Mouse (Mus musculus) embryonic facial prominence, embryonic 15.5 days (tissue): Measurements from ENCODE around the gene Gm3371. TPM values are rescaled to one million over a fixed set of nuclear protein-coding genes. Genes with fewer than 3 reads are reported as not detected.
"Not testable (repeated sequence)": the region's sequence is repeated elsewhere in the genome, so short reads cannot be mapped to it uniquely, and the experiment has no call there.

Experiments used
- ATAC-seq: fragments of 200-750 bp; cut with Nextera tagmentation; 2 replicates; pipeline ENCODE4 v1.8.0; 2017; ENCODE audit warnings: low read depth, moderate TSS enrichment; ENCODE audit not compliant: insufficient number of reproducible peaks, low FRiP score, low TSS enrichment
- H3K27ac ChIP-seq: fragments of 300-500 bp; sonication (generic); replicated peaks from 2 replicates; pipeline ENCODE4 v1.5.1; 2015; ENCODE audit warnings: mild to moderate bottlenecking, inconsistent platforms
- H3K27me3 ChIP-seq: fragments of 300-500 bp; sonication (generic); 2 replicates; pipeline ENCODE4 v1.6.1; 2015; ENCODE audit warnings: inconsistent platforms
- H3K36me3 ChIP-seq: fragments of 300-500 bp; sonication (generic); 2 replicates; pipeline ENCODE4 v1.6.1; 2015; ENCODE audit warnings: mild to moderate bottlenecking, inconsistent platforms
- H3K4me1 ChIP-seq: fragments of 300-500 bp; sonication (generic); 2 replicates; pipeline ENCODE4 v1.6.1; 2015; ENCODE audit warnings: inconsistent platforms
- H3K4me2 ChIP-seq: fragments of 300-500 bp; sonication (generic); replicated peaks from 2 replicates; pipeline ENCODE4 v1.6.1; 2015; ENCODE audit warnings: mild to moderate bottlenecking, inconsistent platforms
- H3K4me3 ChIP-seq: fragments of 300-500 bp; sonication (generic); replicated peaks from 2 replicates; pipeline ENCODE4 v1.5.1; 2015; ENCODE audit warnings: mild to moderate bottlenecking, inconsistent platforms
- H3K9ac ChIP-seq: fragments of 300-500 bp; sonication (generic); 2 replicates; pipeline ENCODE4 v1.6.1; 2015; ENCODE audit warnings: inconsistent platforms
- H3K9me3 ChIP-seq: fragments of 300-500 bp; sonication (generic); replicated peaks from 2 replicates; pipeline ENCODE4 v1.6.1; 2016; ENCODE audit warnings: inconsistent platforms
- WGBS: fragments of 180-500 bp; shearing (Covaris S2); methylation state at CpG from one replicate; pipeline ENCODE4 v1.1.7; 2015; 5-methylcytosine and 5-hydroxymethylcytosine counted together
- polyA plus RNA-seq: library from polyadenylated mRNA; unstranded; fragments of >200 nt; fragmentation: Nextera tagmentation; extraction: Ambion mirVana; gene quantifications from 2 replicates; pipeline ENCODE4 v1.2.1, GENCODE M21; 2015

Gm3371 gene
- polyA plus RNA-seq, result not detected in 2 replicates

- H3K4me3 ChIP-seq, H3K36me3 ChIP-seq, ATAC-seq, H3K9ac ChIP-seq, H3K27ac ChIP-seq, H3K4me1 ChIP-seq, H3K9me3 ChIP-seq, H3K4me2 ChIP-seq, H3K27me3 ChIP-seq: not testable (repeated sequence)
- WGBS, result no CpG with 5 or more reads among the region's 2 CpGs
Observed at GRCm38 (mm10) chr14:44410588-44410987, at the start of gene Gm3371. Gm3371 (minus strand) TSS chr14:44410688.

GRCm38 (mm10) chr14:44433335-44433734 lies 22.8 kb upstream of the Gm3371 start, which contains the start of gene Gm8232:
Gm8232 (plus strand) TSS chr14:44433635.
- WGBS, result 90% methylated on average over 3 of the region's 3 CpGs

GRCm38 (mm10) chr14:44384233-44384632 lies 26.3 kb downstream of the Gm3371 start:
- not testable (repeated sequence) for H3K36me3 ChIP-seq, H3K27ac ChIP-seq, H3K27me3 ChIP-seq, H3K4me1 ChIP-seq, H3K9me3 ChIP-seq, ATAC-seq, H3K4me2 ChIP-seq, H3K4me3 ChIP-seq, H3K9ac ChIP-seq
- WGBS, result 73% methylated on average over 4 of the region's 4 CpGs

More at GRCm38 (mm10) chr14:44433335-44433734, 22.8 kb upstream of the Gm3371 start, which contains the start of gene Gm8232:
- not testable (repeated sequence) for H3K27me3 ChIP-seq, ATAC-seq, H3K27ac ChIP-seq, H3K36me3 ChIP-seq, H3K4me2 ChIP-seq, H3K9ac ChIP-seq, H3K4me1 ChIP-seq, H3K4me3 ChIP-seq, H3K9me3 ChIP-seq

- H3K4me2 ChIP-seq, H3K27ac ChIP-seq, H3K9me3 ChIP-seq, H3K27me3 ChIP-seq, H3K4me3 ChIP-seq, H3K9ac ChIP-seq, ATAC-seq, H3K36me3 ChIP-seq, H3K4me1 ChIP-seq: not testable (repeated sequence)
- WGBS, result 93% methylated on average over 4 of the region's 4 CpGs
Observed at GRCm38 (mm10) chr14:44365057-44365456, 45.4 kb downstream of the Gm3371 start, which contains the start of gene Gm8229. Gm8229 (plus strand) TSS chr14:44365357.

GRCm38 (mm10) chr14:44362301-44362700 lies 48.2 kb downstream of the Gm3371 start:
- ATAC-seq, H3K4me3 ChIP-seq, H3K9me3 ChIP-seq, H3K27me3 ChIP-seq, H3K9ac ChIP-seq, H3K4me2 ChIP-seq, H3K36me3 ChIP-seq, H3K27ac ChIP-seq, H3K4me1 ChIP-seq: not testable (repeated sequence)

- not testable (repeated sequence) for H3K9me3 ChIP-seq
Observed at GRCm38 (mm10) chr14:44361416-44361815, 49.1 kb downstream of the Gm3371 start.

More at GRCm38 (mm10) chr14:44361416-44361815, 49.1 kb downstream of the Gm3371 start:
- H3K27ac ChIP-seq, H3K4me1 ChIP-seq, H3K9ac ChIP-seq, H3K27me3 ChIP-seq, H3K36me3 ChIP-seq, H3K4me2 ChIP-seq, ATAC-seq, H3K4me3 ChIP-seq: not testable (repeated sequence)
- 26% methylated on average over 2 of the region's 2 CpGs for WGBS

Other genes starting within 250 kb of the Gm3371 start
- not detected in 2 replicates for gene Gm8212, start 213.0 kb downstream of the Gm3371 start, polyA plus RNA-seq
- not detected in 2 replicates for gene 4930503E14Rik, start 197.4 kb downstream of the Gm3371 start, polyA plus RNA-seq
- gene Gm8220, start 125.1 kb downstream of the Gm3371 start, polyA plus RNA-seq, result not detected in 2 replicates
- gene Gm5930, start 72.1 kb downstream of the Gm3371 start, polyA plus RNA-seq, result not detected in 2 replicates
- gene Gm8229, start 45.3 kb downstream of the Gm3371 start, polyA plus RNA-seq, result not detected in 2 replicates
- gene Gm8232, start 22.9 kb upstream of the Gm3371 start, polyA plus RNA-seq, result not detected in 2 replicates
- not detected in 2 replicates for gene BC061237, start 81.8 kb upstream of the Gm3371 start, polyA plus RNA-seq
- gene Gm17093, start 107.6 kb upstream of the Gm3371 start, polyA plus RNA-seq, result not detected in 2 replicates
- gene Gm8247, start 172.5 kb upstream of the Gm3371 start, polyA plus RNA-seq, result not detected in 2 replicates
- gene Gm5624, start 217.2 kb upstream of the Gm3371 start, polyA plus RNA-seq, result not detected in 2 replicates